Mouse (Mus musculus): ENCODE measurements around the gene Vhl.

DNA sequence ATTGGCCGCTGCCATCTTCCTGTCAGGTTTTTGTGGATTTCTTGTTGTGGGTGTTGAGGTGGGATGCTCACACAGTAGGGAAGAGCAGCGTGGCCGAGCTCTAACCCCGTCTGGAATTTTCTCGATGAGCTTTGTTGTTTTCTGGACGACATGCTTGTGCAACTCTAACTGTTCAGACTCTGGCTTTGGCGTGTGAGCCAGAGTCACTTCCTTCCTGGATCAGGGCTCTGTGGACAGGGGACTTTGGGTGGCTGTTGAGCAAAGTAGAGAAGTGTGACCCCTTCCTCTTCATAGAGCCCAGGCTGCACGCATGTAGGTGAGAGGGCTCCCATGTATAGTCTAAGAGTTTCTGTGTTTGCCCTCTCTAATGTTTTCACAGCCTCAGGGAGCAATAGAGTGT is 30.3 kb downstream of the Vhl start:
- no peak for TF ChIP-seq POLR2A (IDR thresholded peaks at IDR 0.05; ENCODE audit: control insufficient read depth, low read depth, low read length)
- no peak for TF ChIP-seq CTCF (IDR thresholded peaks at IDR 0.05; ENCODE audit: control insufficient read depth, insufficient read depth, insufficient replicate concordance, low read depth, low read length)

Data from testis, adult 2 months (tissue).